Comparison of ENCODE assay signal across 8 mouse cellular contexts in genomic region chr7:127364166-127364565, GRCm38 (mm10). TPM values are rescaled to one million over a fixed set of nuclear protein-coding genes. Genes with fewer than 3 reads are reported as not detected.
DNase-seq lines count a peak whose midpoint lies in the region; ATAC-seq lines count a peak whose summit lies in the region.

No protein-coding gene starts in this region.

- WGBS in lung, embryonic 15.5 days = 61% methylated on average over 4 of the region's 4 CpGs
- WGBS in forebrain, embryonic 14.5 days = 44% methylated on average over 4 of the region's 4 CpGs
- WGBS in limb, embryonic 12.5 days = 59% methylated on average over 4 of the region's 4 CpGs
- WGBS in stomach, embryonic 15.5 days = 55% methylated on average over 4 of the region's 4 CpGs

- H3K27ac ChIP-seq in lung, embryonic 15.5 days = no peak overlapping the region
- H3K27ac ChIP-seq in forebrain, embryonic 14.5 days (ENCODE audit: low read depth, low read length) = no peak overlapping the region
- H3K27ac ChIP-seq in limb, embryonic 12.5 days = no peak overlapping the region
- no peak overlapping the region for H3K27ac ChIP-seq in stomach, embryonic 15.5 days

- peak overlapping the region; percentile 33; the same call in 1 of the 2 replicates for H3K9ac ChIP-seq in lung, embryonic 15.5 days
- H3K9ac ChIP-seq in forebrain, embryonic 14.5 days (ENCODE audit: low read length) = no peak overlapping the region
- H3K9ac ChIP-seq in limb, embryonic 12.5 days (replicated peaks) = peak overlapping the region; percentile 63; the same call in 1 of the 2 replicates
- H3K9ac ChIP-seq in stomach, embryonic 15.5 days = no peak overlapping the region

- peaks cover 20% of the 10 kb centered on the region for H3K27me3 ChIP-seq in lung, embryonic 15.5 days
- no peaks in the 10 kb centered on the region for H3K27me3 ChIP-seq in forebrain, embryonic 14.5 days (replicated peaks; ENCODE audit: control insufficient read depth, insufficient read depth, low read length)
- H3K27me3 ChIP-seq in limb, embryonic 12.5 days = peaks cover 43% of the 10 kb centered on the region
- H3K27me3 ChIP-seq in stomach, embryonic 15.5 days (replicated peaks) = 0 out of 2 replicates have a peak, but pooled peaks cover 4% of the 10 kb centered on the region

- no peaks in the 10 kb centered on the region for H3K9me3 ChIP-seq in lung, embryonic 15.5 days
- H3K9me3 ChIP-seq in forebrain, embryonic 14.5 days (replicated peaks; ENCODE audit: control insufficient read depth, low read length) = no peaks in the 10 kb centered on the region
- 0 out of 2 replicates have a peak, but pooled peaks cover 5% of the 10 kb centered on the region for H3K9me3 ChIP-seq in limb, embryonic 12.5 days
- H3K9me3 ChIP-seq in stomach, embryonic 15.5 days = no peaks in the 10 kb centered on the region

- peak overlapping the region; percentile 35 for H3K4me3 ChIP-seq in lung, embryonic 15.5 days
- H3K4me3 ChIP-seq in forebrain, embryonic 14.5 days (ENCODE audit: low read depth, low read length) = peak overlapping the region; percentile 31
- peak overlapping the region; percentile 42; the same call in 1 of the 2 replicates for H3K4me3 ChIP-seq in limb, embryonic 12.5 days (replicated peaks)
- peak overlapping the region; percentile 36; the same call in 1 of the 2 replicates for H3K4me3 ChIP-seq in stomach, embryonic 15.5 days (replicated peaks)

- no peak for ATAC-seq in lung, embryonic 15.5 days (ENCODE audit: borderline replicate concordance, extremely low read depth, low FRiP score, low TSS enrichment)
- no peak for ATAC-seq in forebrain, embryonic 14.5 days
- no peak for ATAC-seq in limb, embryonic 12.5 days (ENCODE audit: insufficient number of reproducible peaks, insufficient read depth, low FRiP score, low TSS enrichment, low read depth)
- ATAC-seq in stomach, embryonic 15.5 days (ENCODE audit: insufficient read depth, low FRiP score, low read depth) = no peak

- H3K36me3 ChIP-seq in lung, embryonic 15.5 days = no peaks in the 10 kb centered on the region
- H3K36me3 ChIP-seq in forebrain, embryonic 14.5 days (ENCODE audit: control insufficient read depth, insufficient read depth, low read length) = no peaks in the 10 kb centered on the region
- H3K36me3 ChIP-seq in limb, embryonic 12.5 days = no peaks in the 10 kb centered on the region
- H3K36me3 ChIP-seq in stomach, embryonic 15.5 days = no peaks in the 10 kb centered on the region

- peak overlapping the region; percentile 68 for H3K4me2 ChIP-seq in lung, embryonic 15.5 days
- H3K4me2 ChIP-seq in forebrain, embryonic 14.5 days (ENCODE audit: low read length) = peak overlapping the region; percentile 65
- peak overlapping the region; percentile 75 for H3K4me2 ChIP-seq in limb, embryonic 12.5 days
- H3K4me2 ChIP-seq in stomach, embryonic 15.5 days = peak overlapping the region; percentile 74

- H3K4me1 ChIP-seq in lung, embryonic 15.5 days = peaks cover 8% of the 10 kb centered on the region; the same call in 1 of the 2 replicates
- peaks cover 2% of the 10 kb centered on the region; the same call in 1 of the 2 replicates for H3K4me1 ChIP-seq in forebrain, embryonic 14.5 days (ENCODE audit: control insufficient read depth, insufficient read depth, low read length)
- H3K4me1 ChIP-seq in limb, embryonic 12.5 days (replicated peaks) = peaks cover 7% of the 10 kb centered on the region
- H3K4me1 ChIP-seq in stomach, embryonic 15.5 days = peaks cover 6% of the 10 kb centered on the region

- DNase-seq in lung, adult 18-20 months = no peak
- DNase-seq in forebrain, embryonic 14.5 days (ENCODE audit: low spot score) = no peak
- no peak for DNase-seq in layer of hippocampus, postnatal 36 days
- DNase-seq in adrenal gland, adult 8-10 months = no peak
- DNase-seq in left cerebral cortex, adult 9 months (ENCODE audit: low spot score in 2 of 2) = no peak

RNA-seq across cellular contexts. Expression of gene Zfp747, which starts 11.7 kb away (rescaled TPM):
- 9.5 TPM in 2 replicates for polyA plus RNA-seq in lung, embryonic 15.5 days (2015; fragmentation: Nextera tagmentation; extraction: Ambion mirVana)
- polyA plus RNA-seq in forebrain, embryonic 14.5 days (2014; fragmentation: Nextera tagmentation; extraction: Ambion mirVana) = 4.0 and 7.0 TPM in 2 replicates
- 9.2 and 10.1 TPM in 2 replicates for polyA plus RNA-seq in limb, embryonic 12.5 days (2016; fragmentation: Nextera tagmentation; extraction: Ambion mirVana)
- 9.0 and 9.6 TPM in 2 replicates for polyA plus RNA-seq in stomach, embryonic 15.5 days (2015; fragmentation: Nextera tagmentation; extraction: Ambion mirVana)
- total RNA-seq in layer of hippocampus, postnatal 36 days (2021) = 1 to 10 TPM; 6.4 to 7.4 TPM
- 10 to 100 TPM; 11.1 to 14.4 (median 12.5) TPM for total RNA-seq in adrenal gland, adult 8-10 months (2022)

RNA-seq across cellular contexts. Expression of gene Zfp768, which starts 18.8 kb away (rescaled TPM):
- polyA plus RNA-seq in lung, embryonic 15.5 days (2015; fragmentation: Nextera tagmentation; extraction: Ambion mirVana) = 16.8 and 18.1 TPM in 2 replicates
- polyA plus RNA-seq in forebrain, embryonic 14.5 days (2014; fragmentation: Nextera tagmentation; extraction: Ambion mirVana) = 3.5 and 3.6 TPM in 2 replicates
- 21.0 and 22.6 TPM in 2 replicates for polyA plus RNA-seq in limb, embryonic 12.5 days (2016; fragmentation: Nextera tagmentation; extraction: Ambion mirVana)
- polyA plus RNA-seq in stomach, embryonic 15.5 days (2015; fragmentation: Nextera tagmentation; extraction: Ambion mirVana) = 13.1 and 17.4 TPM in 2 replicates
- 10 to 100 TPM; 10.2 to 11.4 TPM for total RNA-seq in layer of hippocampus, postnatal 36 days (2021)
- total RNA-seq in adrenal gland, adult 8-10 months (2022) = 10 to 100 TPM; 25.9 to 29.4 (median 28.0) TPM

RNA-seq across cellular contexts. Expression of gene 9130019O22Rik, which starts 22.8 kb away (rescaled TPM):
- polyA plus RNA-seq in lung, embryonic 15.5 days (2015; fragmentation: Nextera tagmentation; extraction: Ambion mirVana) = 7.3 and 7.9 TPM in 2 replicates
- 5.5 and 6.6 TPM in 2 replicates for polyA plus RNA-seq in forebrain, embryonic 14.5 days (2014; fragmentation: Nextera tagmentation; extraction: Ambion mirVana)
- polyA plus RNA-seq in limb, embryonic 12.5 days (2016; fragmentation: Nextera tagmentation; extraction: Ambion mirVana) = 5.8 and 6.7 TPM in 2 replicates
- polyA plus RNA-seq in stomach, embryonic 15.5 days (2015; fragmentation: Nextera tagmentation; extraction: Ambion mirVana) = 5.5 and 6.3 TPM in 2 replicates
- 1 to 10 TPM; 2.7 to 3.2 TPM for total RNA-seq in layer of hippocampus, postnatal 36 days (2021)
- total RNA-seq in adrenal gland, adult 8-10 months (2022) = 1 to 10 TPM; 4.5 to 6.6 (median 5.9) TPM

RNA-seq across cellular contexts. Expression of gene E430018J23Rik, which starts 29.3 kb away (rescaled TPM):
- polyA plus RNA-seq in lung, embryonic 15.5 days (2015; fragmentation: Nextera tagmentation; extraction: Ambion mirVana) = 6.7 and 7.0 TPM in 2 replicates
- 7.4 and 7.5 TPM in 2 replicates for polyA plus RNA-seq in forebrain, embryonic 14.5 days (2014; fragmentation: Nextera tagmentation; extraction: Ambion mirVana)
- polyA plus RNA-seq in limb, embryonic 12.5 days (2016; fragmentation: Nextera tagmentation; extraction: Ambion mirVana) = 6.4 and 7.0 TPM in 2 replicates
- polyA plus RNA-seq in stomach, embryonic 15.5 days (2015; fragmentation: Nextera tagmentation; extraction: Ambion mirVana) = 6.3 and 6.5 TPM in 2 replicates
- 1 to 10 TPM; 6.8 to 7.0 TPM for total RNA-seq in layer of hippocampus, postnatal 36 days (2021)
- 10 to 100 TPM; 10.3 to 12.7 (median 11.4) TPM for total RNA-seq in adrenal gland, adult 8-10 months (2022)

RNA-seq across cellular contexts. Expression of gene Zfp764, which starts 42.5 kb away (rescaled TPM):
- 9.0 and 10.0 TPM in 2 replicates for polyA plus RNA-seq in lung, embryonic 15.5 days (2015; fragmentation: Nextera tagmentation; extraction: Ambion mirVana)
- polyA plus RNA-seq in forebrain, embryonic 14.5 days (2014; fragmentation: Nextera tagmentation; extraction: Ambion mirVana) = 4.4 and 4.5 TPM in 2 replicates
- polyA plus RNA-seq in limb, embryonic 12.5 days (2016; fragmentation: Nextera tagmentation; extraction: Ambion mirVana) = 7.0 and 8.3 TPM in 2 replicates
- polyA plus RNA-seq in stomach, embryonic 15.5 days (2015; fragmentation: Nextera tagmentation; extraction: Ambion mirVana) = 7.6 and 8.8 TPM in 2 replicates
- total RNA-seq in layer of hippocampus, postnatal 36 days (2021) = 1 to 10 TPM; 3.7 to 4.8 TPM
- total RNA-seq in adrenal gland, adult 8-10 months (2022) = 10 to 100 TPM in 1 of 4 experiments, 1 to 10 TPM in 3; 6.8 to 10.0 (median 8.3) TPM

Comparison
In these comparisons a context has a peak if more than half of its experiments do, and no peak if none do; other contexts are left out.
1. H3K9ac ChIP-seq: peak in lung, embryonic 15.5 days (single experiment) and limb, embryonic 12.5 days (single experiment); none in forebrain, embryonic 14.5 days (single experiment) and stomach, embryonic 15.5 days (single experiment).
2. Peak in every context shown above with its lines, with median percentiles within 50 percentile points of each other: H3K4me2 ChIP-seq and H3K4me3 ChIP-seq.